Mouse (Mus musculus) liver, adult 2 months (tissue): ENCODE results near the gene Agbl3.

Experiments
- CTCF ChIP-seq: fragments of 200-500 bp; IDR thresholded peaks from 2 replicates; pipeline ENCODE4 v1.5.1; 2011; ENCODE audit warnings: low read depth, low read length, control low read depth
- POLR2A ChIP-seq: fragments of 200-500 bp; IDR thresholded peaks from 2 replicates; pipeline ENCODE4 v1.6.1; 2011; ENCODE audit warnings: low read length, control low read depth; ENCODE audit not compliant: insufficient read depth; ENCODE audit errors: extremely low read depth

GRCm38 (mm10) chr6:34906661-34907060, 126.4 kb downstream of the Agbl3 start:
- TF ChIP-seq POLR2A = no peak
- no peak for TF ChIP-seq CTCF
